Mouse (Mus musculus): ENCODE data around the gene Plscr3. TPM values are rescaled to one million over a fixed set of nuclear protein-coding genes. Genes with fewer than 3 reads are reported as not detected.
"Not testable (repeated sequence)": the region's sequence is repeated elsewhere in the genome, so short reads cannot be mapped to it uniquely, and the experiment has no call there.

Gene Plscr3
- total and polyA plus RNA-seq, 2 experiments from 2014 or later: 30.6 to 38.2 TPM

- Histone ChIP-seq H3K27me3 (ENCODE audit: insufficient read depth, low read length) (no peaks in the 10 kb centered on the region), H3K27ac (ENCODE audit: low read depth, low read length) (no peak overlapping the region), H3K9me3 (ENCODE audit: low read length) (no peaks in the 10 kb centered on the region), H3K4me3 (ENCODE audit: low read depth, low read length) (no peak overlapping the region), H3K4me2 (ENCODE audit: low read depth) (no peak overlapping the region), H3K36me3 (ENCODE audit: insufficient read depth) (peaks cover 42% of the 10 kb centered on the region), H3K4me1 (ENCODE audit: insufficient read depth) (peaks cover 11% of the 10 kb centered on the region), H3K9ac (no peak overlapping the region)
- no peak for ATAC-seq
- no peak for TF ChIP-seq CTCF (IDR thresholded peaks at IDR 0.05; ENCODE audit: low read depth)
- WGBS: 92% methylated on average over 15 of the region's 15 CpGs
- DNase-seq: no peak
Observed at GRCm38 (mm10) chr11:69849884-69850283, 3.7 kb downstream of the Plscr3 start.

- 70% methylated on average over 8 of the region's 8 CpGs for WGBS
- no peak for ATAC-seq
- H3K27ac ChIP-seq (ENCODE audit: low read depth, low read length): no peak overlapping the region
- no peak overlapping the region for H3K4me2 ChIP-seq (ENCODE audit: low read depth)
- TF ChIP-seq CTCF (IDR thresholded peaks at IDR 0.05; ENCODE audit: low read depth): no peak
- DNase-seq: no peak
- no peak overlapping the region for H3K4me3 ChIP-seq (ENCODE audit: low read depth, low read length)
- H3K9me3 ChIP-seq (ENCODE audit: low read length): no peaks in the 10 kb centered on the region
- no peaks in the 10 kb centered on the region for H3K27me3 ChIP-seq (ENCODE audit: insufficient read depth, low read length)
- peaks cover 9% of the 10 kb centered on the region for H3K4me1 ChIP-seq (ENCODE audit: insufficient read depth)
- no peak overlapping the region for H3K9ac ChIP-seq
- peaks cover 42% of the 10 kb centered on the region for H3K36me3 ChIP-seq (ENCODE audit: insufficient read depth)
Observed at GRCm38 (mm10) chr11:69850754-69851153, 4.6 kb downstream of the Plscr3 start.

GRCm38 (mm10) chr11:69853994-69854393, 7.8 kb downstream of the Plscr3 start:
- H3K9me3 ChIP-seq (ENCODE audit: low read length): no peaks in the 10 kb centered on the region
- TF ChIP-seq CTCF (IDR thresholded peaks at IDR 0.05; ENCODE audit: low read depth): no peak
- H3K27ac ChIP-seq (ENCODE audit: low read depth, low read length): no peak overlapping the region
- no peak overlapping the region for H3K4me2 ChIP-seq (ENCODE audit: low read depth)
- no peak overlapping the region for H3K4me3 ChIP-seq (ENCODE audit: low read depth, low read length)
- DNase-seq (no peak), ATAC-seq (no peak)
- peaks cover 9% of the 10 kb centered on the region; the same call in 1 of the 2 replicates for H3K27me3 ChIP-seq (ENCODE audit: insufficient read depth, low read length)
- 73% methylated on average over 7 of the region's 7 CpGs for WGBS
- H3K36me3 ChIP-seq (ENCODE audit: insufficient read depth): peaks cover 33% of the 10 kb centered on the region
- no peak overlapping the region for H3K9ac ChIP-seq
- no peaks in the 10 kb centered on the region for H3K4me1 ChIP-seq (ENCODE audit: insufficient read depth)

- no peak overlapping the region for H3K9ac ChIP-seq
- H3K27ac ChIP-seq (ENCODE audit: low read depth, low read length): no peak overlapping the region
- H3K27me3 ChIP-seq (ENCODE audit: insufficient read depth, low read length): peaks cover 11% of the 10 kb centered on the region; the same call in 1 of the 2 replicates
- H3K4me3 ChIP-seq (ENCODE audit: low read depth, low read length): no peak overlapping the region
- H3K36me3 ChIP-seq (ENCODE audit: insufficient read depth): peaks cover 26% of the 10 kb centered on the region
- WGBS: 86% methylated on average over 10 of the region's 10 CpGs
- no peaks in the 10 kb centered on the region for H3K4me1 ChIP-seq (ENCODE audit: insufficient read depth)
- no peak for ATAC-seq
- TF ChIP-seq CTCF (IDR thresholded peaks at IDR 0.05; ENCODE audit: low read depth): no peak
- H3K9me3 ChIP-seq (ENCODE audit: low read length): no peaks in the 10 kb centered on the region
- no peak for DNase-seq
- no peak overlapping the region for H3K4me2 ChIP-seq (ENCODE audit: low read depth)
Observed at GRCm38 (mm10) chr11:69854680-69855079, 8.5 kb downstream of the Plscr3 start.

GRCm38 (mm10) chr11:69855347-69855746, 9.2 kb downstream of the Plscr3 start:
- Histone ChIP-seq H3K9ac (no peak overlapping the region), H3K27me3 (ENCODE audit: insufficient read depth, low read length) (peaks cover 11% of the 10 kb centered on the region; the same call in 1 of the 2 replicates), H3K4me3 (ENCODE audit: low read depth, low read length) (no peak overlapping the region), H3K36me3 (ENCODE audit: insufficient read depth) (peaks cover 20% of the 10 kb centered on the region), H3K9me3 (ENCODE audit: low read length) (no peaks in the 10 kb centered on the region), H3K4me2 (ENCODE audit: low read depth) (no peak overlapping the region), H3K4me1 (ENCODE audit: insufficient read depth) (no peaks in the 10 kb centered on the region), H3K27ac (ENCODE audit: low read depth, low read length) (no peak overlapping the region)
- DNase-seq (no peak), ATAC-seq (peak; percentile 54)
- peak; percentile 53 for TF ChIP-seq CTCF (IDR thresholded peaks at IDR 0.05; ENCODE audit: low read depth)
- WGBS: 18% methylated on average over 16 of the region's 16 CpGs

GRCm38 (mm10) chr11:69858113-69858998, 12.2 kb downstream of the Plscr3 start, which contains the start of gene Tnk1:
Gene Tnk1 (minus strand): TSS chr11:69858730.
- Histone ChIP-seq H3K27me3 (ENCODE audit: insufficient read depth, low read length) (peaks cover 11% of the 10 kb centered on the region; the same call in 1 of the 2 replicates), H3K9me3 (ENCODE audit: low read length) (no peaks in the 10 kb centered on the region), H3K9ac (no peak within 1 kb of the TSS), H3K4me1 (ENCODE audit: insufficient read depth) (no peaks in the 10 kb centered on the region), H3K4me2 (ENCODE audit: low read depth) (no peak within 1 kb of the TSS), H3K36me3 (ENCODE audit: insufficient read depth) (no peaks in the 10 kb centered on the region), H3K4me3 (ENCODE audit: low read depth, low read length) (no peak within 1 kb of the TSS), H3K27ac (ENCODE audit: low read depth, low read length) (no peak within 1 kb of the TSS)
- WGBS: 22% methylated on average over 30 of the region's 30 CpGs
- no peak for TF ChIP-seq CTCF (IDR thresholded peaks at IDR 0.05; ENCODE audit: low read depth)
- no peak for DNase-seq
- no peak for ATAC-seq

GRCm38 (mm10) chr11:69863729-69864128, 17.6 kb downstream of the Plscr3 start:
- H3K36me3 ChIP-seq (ENCODE audit: insufficient read depth); H3K9me3 ChIP-seq (ENCODE audit: low read length); ATAC-seq; H3K4me3 ChIP-seq (ENCODE audit: low read depth, low read length); H3K4me1 ChIP-seq (ENCODE audit: insufficient read depth); H3K27me3 ChIP-seq (ENCODE audit: insufficient read depth, low read length); H3K9ac ChIP-seq; H3K27ac ChIP-seq (ENCODE audit: low read depth, low read length); DNase-seq; H3K4me2 ChIP-seq (ENCODE audit: low read depth): not testable (repeated sequence)
- WGBS: 81% methylated on average over 3 of the region's 3 CpGs
